Mouse (Mus musculus): ENCODE measurements around the gene Fras1.

The Fras1 gene

GRCm38 (mm10) chr5:96677498-96677897 is 303.7 kb downstream of the Fras1 start:
- peak; percentile 55 for DNase-seq (ENCODE audit: low read depth, low spot score)

DNA sequence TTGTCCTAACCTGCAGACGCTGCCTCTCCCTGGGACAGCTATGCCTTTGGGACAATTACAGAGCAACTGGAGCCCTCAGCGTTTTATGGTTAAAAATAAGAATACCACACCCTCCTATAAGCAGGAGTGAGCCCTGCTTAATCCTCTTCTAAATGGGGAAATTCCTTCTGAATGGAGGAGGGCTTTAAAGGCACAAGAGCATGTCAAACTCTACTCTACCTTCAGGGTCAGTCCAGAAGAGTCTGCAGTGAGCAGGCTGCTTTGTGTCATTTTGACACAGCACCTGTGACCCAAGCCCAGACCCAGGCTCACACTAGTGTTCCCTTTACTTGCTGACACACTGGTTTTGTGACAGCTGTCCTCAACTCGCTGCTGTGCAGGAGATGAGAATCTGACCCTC is 307.3 kb downstream of the Fras1 start:
- DNase-seq (ENCODE audit: low read depth, low spot score) = no peak

DNA sequence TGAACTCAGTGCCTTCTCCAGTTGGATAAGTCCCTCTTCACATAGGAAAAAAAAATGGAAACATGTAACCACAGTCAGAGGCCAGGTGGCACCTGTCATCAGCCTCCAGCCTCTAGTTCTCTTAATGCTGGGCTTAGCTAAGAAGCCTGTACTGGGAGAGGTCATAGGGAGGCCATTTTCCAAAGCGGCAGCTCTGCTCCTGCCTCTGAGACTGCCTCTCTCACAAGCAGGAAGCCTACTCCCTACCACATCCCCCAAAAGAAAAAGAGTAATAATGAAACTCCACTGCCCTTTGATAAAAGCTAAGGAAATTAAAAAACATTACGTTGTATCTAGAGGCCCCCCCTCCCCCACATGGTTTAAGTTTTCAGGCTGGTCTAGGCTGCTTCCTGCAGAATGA is 309.0 kb downstream of the Fras1 start:
- DNase-seq (ENCODE audit: low read depth, low spot score) = no peak

GRCm38 (mm10) chr5:96688885-96689284 is 315.1 kb downstream of the Fras1 start:
- no peak for DNase-seq (ENCODE audit: low read depth, low spot score)

DNA sequence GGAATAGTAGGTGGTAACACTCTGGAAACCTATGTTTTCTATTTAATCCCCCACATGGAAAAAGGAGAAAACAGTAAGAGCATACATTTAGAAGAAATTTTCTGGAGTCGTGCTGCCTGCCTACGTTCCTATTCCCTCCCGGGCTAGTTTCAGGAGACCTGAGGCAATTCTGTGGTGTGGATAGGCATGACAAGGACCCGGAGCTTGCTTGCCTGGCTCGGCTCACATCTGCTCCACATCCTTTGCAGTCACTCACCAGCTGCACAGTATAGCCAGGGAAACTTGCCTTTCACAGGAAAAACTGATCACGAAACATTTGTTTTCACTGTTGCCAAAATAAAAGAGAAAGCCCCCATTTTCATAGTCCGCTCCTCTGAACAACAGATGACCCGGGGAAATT is 325.2 kb downstream of the Fras1 start:
- no peak for DNase-seq (ENCODE audit: low read depth, low spot score)

DNA sequence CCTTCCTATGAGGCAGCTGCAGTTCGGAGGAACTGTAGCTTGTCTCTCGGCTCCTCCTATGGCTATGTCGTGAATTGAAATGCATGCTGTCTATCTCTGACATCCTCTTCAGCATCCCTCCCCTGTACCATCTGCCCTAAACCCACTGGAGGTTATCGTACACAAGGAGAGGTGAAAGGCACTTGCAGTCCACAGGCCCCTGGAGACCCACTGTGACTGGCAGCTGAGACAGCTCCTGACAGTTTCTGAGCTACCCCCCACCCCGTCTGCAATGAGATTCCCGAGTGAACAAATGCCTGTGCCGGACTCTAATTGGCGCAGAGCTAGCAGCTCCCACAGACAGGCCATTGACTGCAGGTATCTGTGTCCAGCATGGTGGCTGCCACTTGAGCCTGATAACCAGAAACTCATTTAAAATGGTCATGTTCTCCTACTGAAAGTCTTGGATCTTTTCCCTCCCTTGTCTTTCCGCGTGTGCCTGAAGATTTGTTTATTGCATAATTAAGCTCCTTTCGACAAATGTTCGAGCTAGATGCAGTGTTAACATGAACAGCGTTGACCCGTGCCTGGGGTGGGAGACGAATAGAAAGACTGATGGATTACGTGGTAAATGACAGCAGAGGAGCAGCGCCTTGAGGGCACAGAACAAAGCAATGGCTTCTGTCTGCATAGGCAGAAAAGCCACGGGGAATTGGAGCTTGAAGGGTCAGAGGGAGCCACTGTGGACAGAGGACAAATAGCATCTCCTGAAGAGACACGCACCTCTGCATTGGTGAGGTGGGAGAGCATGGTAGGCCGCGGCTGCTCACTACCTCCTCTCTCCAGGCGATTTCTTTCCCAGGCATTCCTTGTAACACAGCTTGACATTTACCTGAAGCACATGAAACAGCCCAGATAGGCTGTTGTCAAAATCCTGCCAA is 329.2 kb downstream of the Fras1 start:
- peak; percentile 29 for DNase-seq (ENCODE audit: low read depth, low spot score)

DNA sequence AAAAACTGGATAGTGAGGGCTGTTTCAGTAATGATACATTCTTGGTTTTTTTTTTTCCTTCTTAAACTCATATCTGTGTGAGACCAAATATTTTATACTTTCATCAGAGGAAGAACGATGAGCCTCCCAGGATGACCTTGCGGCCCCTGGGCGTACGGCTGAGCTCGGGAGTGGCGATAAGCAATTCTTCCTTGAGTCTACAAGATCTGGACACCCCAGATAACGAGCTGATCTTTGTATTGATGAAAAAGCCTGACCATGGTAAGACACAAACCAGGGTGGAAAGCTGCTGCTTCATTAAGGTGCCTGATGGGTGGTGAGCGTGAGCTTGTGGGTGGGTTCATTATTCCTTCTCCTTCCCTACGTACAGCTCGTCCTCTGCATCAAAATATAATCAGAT is 334.8 kb downstream of the Fras1 start:
- no peak for DNase-seq (ENCODE audit: low read depth, low spot score)

- peak; percentile 39 for DNase-seq (ENCODE audit: low read depth, low spot score)
Observed at GRCm38 (mm10) chr5:96712089-96712684, 338.4 kb downstream of the Fras1 start.

- DNase-seq (ENCODE audit: low read depth, low spot score) = no peak
Observed at GRCm38 (mm10) chr5:96712799-96713198, 339.0 kb downstream of the Fras1 start.

DNA sequence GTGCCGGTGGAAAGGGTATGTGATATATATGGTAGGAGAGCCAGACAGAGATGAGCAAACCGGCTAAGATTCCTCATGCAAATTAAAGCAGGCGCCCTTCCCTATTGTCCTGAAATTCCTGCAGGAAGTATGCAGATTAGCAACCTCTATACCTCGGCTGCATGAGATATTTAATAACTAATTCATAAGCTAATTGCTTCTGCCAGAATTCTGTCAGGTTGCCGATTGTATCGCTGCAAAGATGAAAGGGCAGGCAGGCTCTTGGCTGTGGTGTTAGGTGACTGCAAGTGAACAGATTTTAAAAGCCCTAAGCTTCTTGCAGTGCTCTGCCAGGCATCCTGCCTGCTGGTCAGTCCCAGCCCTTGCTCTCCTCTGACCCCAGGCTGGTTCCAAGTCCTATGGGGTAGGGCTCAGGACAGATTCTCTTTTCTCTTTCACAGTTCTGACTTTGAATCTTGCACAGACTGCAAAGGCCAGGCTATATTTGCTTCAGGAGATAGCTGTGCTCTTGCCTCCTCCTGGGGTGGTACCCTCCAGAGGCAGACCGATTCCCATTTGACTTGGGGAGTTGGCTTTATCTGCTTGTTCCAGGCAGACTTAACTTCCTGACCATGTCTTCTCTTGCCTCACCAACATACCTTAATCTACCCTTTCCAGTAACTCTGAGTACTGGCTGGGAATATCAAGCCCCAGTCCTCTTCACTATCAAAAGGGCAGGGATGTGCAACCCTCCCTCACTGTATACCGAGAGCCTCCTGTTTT is 342.7 kb downstream of the Fras1 start:
- no peak for DNase-seq (ENCODE audit: low read depth, low spot score)

GRCm38 (mm10) chr5:96717690-96718089 is 343.9 kb downstream of the Fras1 start:
- no peak for DNase-seq (ENCODE audit: low read depth, low spot score)

DNA sequence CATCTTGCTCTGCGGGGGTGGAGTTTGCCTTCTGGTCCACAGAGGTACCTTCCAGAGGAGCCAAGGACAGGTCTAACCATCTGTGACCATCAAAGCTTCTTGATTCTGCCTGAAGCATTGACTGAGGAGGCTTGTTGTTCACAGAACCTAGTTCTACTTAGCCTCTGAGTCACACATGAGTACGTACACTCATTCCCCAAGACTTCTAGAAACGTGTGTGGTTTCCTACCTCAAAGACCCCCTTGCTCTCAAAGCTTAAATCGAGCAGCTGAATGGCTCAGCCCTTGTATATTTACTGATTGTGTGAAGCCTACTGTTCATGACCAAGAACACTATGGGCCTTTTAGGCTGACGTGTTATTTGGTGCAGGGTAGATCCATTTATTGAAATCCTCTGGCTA is 344.8 kb downstream of the Fras1 start:
- DNase-seq (ENCODE audit: low read depth, low spot score) = no peak

DNA sequence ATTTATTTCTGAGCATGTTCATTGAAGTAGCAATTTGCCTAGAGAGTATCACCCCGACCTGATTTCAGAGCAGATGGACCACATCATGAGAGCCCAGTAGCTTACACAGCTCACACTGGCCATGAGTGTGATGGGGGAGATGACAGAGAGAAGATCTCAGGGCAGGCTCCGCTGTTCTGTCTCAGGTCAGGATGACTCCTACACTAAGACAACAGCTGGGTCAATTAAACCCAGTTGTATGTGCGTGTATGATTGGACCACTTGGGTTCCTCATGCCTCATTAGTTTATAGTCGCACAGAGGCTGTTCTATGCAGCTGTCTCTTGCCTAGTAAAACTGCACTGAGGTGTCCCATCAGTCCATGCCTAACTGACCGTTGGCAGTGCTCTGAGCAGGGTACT is 345.5 kb downstream of the Fras1 start:
- DNase-seq (ENCODE audit: low read depth, low spot score) = no peak

DNA sequence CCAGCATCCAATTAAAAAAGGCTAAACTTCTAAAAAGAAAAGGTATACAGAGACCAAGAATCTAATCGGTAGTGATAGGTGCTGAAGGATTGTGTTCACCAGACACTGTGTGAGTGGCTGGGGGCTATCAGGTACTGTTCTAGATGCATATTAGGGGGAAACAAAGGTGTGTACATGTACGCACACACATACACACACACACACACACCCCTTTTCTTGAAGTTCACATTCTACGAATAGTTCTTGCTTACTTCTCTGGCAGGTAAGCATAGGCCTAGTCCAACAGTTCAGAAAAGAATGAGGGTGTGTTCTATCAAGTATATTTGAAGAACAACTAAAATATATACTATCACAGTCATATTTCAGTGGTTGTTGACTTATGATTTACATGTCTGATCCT is 348.9 kb downstream of the Fras1 start:
- no peak for DNase-seq (ENCODE audit: low read depth, low spot score)

DNA sequence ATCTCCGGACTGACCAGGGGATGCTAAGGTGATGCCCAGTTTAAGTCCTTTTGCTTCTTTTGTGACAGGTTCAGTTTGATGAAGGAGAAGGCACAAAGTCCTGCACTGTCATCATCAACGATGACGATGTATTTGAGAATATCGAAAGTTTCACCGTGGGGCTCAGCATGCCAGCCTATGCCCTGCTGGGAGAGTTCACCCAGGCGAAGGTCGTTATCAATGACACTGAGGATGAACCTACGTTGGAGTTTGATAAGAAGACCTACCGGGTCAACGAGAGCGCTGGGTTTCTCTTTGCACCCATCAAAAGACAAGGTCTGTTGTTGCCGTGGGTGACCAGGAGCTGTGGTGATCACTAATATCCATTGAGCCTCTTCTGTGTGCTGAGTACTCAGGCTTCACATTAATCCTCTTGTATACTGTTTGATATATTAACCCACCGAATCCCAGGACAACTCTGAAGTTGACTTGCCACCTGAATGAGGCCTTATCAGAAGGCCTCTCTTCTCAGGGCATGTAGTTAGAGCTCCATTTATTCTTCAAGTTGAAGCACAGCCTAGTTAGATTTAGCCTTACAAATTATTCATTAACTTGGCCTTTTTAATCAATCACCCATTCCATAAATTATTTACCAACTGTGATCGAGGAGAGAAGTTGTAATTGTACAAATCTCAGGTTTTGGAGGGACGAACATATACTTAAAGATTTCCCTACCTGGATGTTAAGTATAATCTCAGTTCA is 365.6 kb downstream of the Fras1 start:
- DNase-seq (ENCODE audit: low read depth, low spot score) = no peak

DNA sequence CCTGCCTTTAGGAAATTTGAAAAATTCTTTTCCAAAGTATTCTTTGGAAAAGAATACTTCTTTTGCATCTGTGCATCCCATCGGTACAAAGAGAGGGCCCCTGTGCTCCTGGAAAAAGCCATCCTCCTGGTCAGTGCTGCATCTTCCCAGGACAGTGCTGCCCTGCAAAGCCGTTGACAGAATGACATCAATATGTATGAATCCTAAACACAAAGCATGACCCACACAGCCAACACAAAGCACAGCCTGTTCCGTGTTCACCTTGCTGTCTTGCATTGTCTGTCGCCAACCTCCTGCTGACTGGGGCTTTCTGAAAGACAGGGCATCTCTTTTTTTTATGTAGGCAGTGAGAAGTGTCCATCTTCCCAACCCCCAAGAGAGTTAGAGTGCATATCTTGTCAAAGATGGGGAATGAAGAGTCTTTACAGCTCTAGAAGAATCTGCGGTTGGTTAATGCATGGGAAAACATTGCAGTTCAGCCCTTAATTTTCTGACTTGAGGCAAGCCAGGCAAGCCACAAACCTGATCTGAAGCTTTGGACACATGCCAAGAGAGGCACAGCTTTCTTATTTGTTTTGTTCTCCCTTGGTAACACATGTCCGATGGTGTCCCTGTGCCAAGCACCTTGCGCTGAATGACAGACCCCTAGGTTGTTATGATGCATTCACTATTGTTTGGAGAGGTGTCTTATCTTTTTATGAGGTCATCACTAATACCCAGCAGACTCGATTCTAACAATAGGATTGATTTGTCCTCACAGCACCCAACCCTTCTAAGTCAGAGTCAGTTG is 373.6 kb downstream of the Fras1 start:
- no peak for DNase-seq (ENCODE audit: low read depth, low spot score)

GRCm38 (mm10) chr5:96757615-96758014 is 383.9 kb downstream of the Fras1 start:
- DNase-seq (ENCODE audit: low read depth, low spot score) = no peak

- no peak for DNase-seq (ENCODE audit: low read depth, low spot score)
Observed at GRCm38 (mm10) chr5:96762021-96762420, 388.3 kb downstream of the Fras1 start.

DNA sequence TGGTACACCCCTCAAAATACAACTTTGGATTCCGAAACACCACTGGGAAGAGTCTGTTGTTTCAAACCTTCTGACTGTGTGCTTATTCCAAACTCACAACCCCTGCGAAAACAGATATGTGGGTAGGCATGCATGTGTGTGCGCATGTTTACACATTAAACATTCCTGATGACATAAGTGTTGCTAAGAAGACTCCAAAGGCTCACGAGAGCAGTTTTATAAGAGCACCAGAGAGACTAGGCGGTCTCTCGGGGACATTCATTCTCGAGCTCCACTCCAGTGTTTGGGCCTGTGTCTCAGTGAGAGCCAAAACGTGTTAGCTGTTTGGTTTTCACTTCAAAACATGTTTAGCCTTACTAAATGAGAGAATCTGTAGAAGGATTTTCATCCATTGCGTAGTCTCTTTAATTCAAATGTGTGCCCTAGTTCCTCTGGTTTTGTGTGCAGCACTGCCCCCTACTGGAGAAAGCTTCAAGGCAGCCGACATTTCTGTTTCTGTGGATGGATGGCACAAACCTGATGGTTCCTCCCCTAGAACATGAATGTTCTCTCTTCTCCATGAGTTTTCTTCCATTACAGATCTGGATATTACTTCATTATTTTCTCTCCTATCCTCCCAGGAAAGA is 395.2 kb downstream of the Fras1 start:
- peak; percentile 75 for DNase-seq (ENCODE audit: low read depth, low spot score)

DNA sequence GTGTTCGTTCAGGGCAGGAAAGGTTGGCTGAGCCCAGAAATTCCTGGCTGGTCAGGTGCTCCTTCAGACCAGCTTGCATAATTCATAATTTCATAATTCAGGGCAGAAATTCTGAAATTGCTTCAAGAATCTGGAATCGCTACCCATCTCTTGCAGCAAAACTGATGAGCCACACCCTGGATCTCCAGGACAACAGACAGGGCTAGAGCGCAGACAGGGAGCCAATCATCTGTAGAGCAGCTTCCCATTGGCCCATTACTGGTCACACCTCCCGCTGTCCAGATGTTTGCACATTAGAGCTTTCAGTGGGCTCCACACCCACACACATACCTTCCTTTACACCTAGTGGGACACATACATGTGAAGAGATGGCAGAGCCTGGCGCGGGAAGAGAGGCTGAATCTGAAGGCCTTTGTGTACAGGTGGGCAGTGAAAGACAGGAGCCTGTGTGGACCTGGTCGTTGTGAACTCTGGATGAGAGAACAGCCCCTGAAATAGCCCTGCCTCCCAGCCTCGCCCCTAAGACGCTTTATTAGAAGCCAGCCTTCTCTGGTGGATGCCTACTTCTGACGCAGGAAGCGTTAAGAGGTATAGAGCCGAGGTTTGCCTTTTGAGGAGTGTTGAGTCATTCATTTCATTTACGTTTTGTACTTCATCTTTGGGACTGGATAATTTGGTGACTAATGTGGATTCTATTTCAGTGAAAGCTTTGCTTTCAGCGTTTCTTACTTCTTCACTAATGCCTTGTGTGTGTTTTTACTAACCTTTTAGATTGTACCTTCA is 409.9 kb downstream of the Fras1 start:
- no peak for DNase-seq (ENCODE audit: low read depth, low spot score)

Data from mesoderm, embryonic 11.5 days (tissue).